Mouse (Mus musculus) heart, adult 10 weeks (tissue): ENCODE results near the gene Cd5. TPM values are rescaled to one million over a fixed set of nuclear protein-coding genes. Genes with fewer than 3 reads are reported as not detected.

ENCODE experiments used
- polyA plus RNA-seq: library from polyadenylated mRNA; stranded (reverse); fragments of 350-450 nt; fragmentation: Illumina TruSeq; extraction: RNeasy Lipid Tissue Mini Kit (QIAGEN cat#74804); gene quantifications from one replicate; pipeline ENCODE4 v1.2.3, GENCODE M21; 2014; ENCODE audit warnings: low read depth, low replicate concordance

Cd5 gene
- not detected for polyA plus RNA-seq

DNA sequence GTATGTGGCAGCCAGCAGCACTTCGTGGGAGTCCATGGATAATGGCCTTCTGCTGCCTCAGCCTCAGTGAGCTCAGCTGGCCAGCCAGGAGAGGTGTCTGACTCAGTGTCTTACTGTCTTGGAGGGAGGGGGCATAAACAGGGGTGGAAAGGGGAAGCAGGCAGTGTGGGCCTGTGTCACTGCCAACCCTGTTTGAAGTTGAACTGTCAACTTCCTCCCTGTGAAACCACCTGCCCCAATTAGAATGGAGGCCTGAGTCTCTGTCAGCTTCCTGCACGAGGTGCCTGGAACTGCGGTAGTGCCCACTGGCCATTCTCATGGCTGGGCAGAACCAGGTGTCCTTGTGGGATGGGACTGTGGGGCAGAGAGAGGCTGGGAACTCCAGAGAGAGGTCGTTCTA, at the start of gene Cd5:
Gene Cd5, minus strand, starts transcription at position 192 of the 400 bp plus-strand sequence.

DNA sequence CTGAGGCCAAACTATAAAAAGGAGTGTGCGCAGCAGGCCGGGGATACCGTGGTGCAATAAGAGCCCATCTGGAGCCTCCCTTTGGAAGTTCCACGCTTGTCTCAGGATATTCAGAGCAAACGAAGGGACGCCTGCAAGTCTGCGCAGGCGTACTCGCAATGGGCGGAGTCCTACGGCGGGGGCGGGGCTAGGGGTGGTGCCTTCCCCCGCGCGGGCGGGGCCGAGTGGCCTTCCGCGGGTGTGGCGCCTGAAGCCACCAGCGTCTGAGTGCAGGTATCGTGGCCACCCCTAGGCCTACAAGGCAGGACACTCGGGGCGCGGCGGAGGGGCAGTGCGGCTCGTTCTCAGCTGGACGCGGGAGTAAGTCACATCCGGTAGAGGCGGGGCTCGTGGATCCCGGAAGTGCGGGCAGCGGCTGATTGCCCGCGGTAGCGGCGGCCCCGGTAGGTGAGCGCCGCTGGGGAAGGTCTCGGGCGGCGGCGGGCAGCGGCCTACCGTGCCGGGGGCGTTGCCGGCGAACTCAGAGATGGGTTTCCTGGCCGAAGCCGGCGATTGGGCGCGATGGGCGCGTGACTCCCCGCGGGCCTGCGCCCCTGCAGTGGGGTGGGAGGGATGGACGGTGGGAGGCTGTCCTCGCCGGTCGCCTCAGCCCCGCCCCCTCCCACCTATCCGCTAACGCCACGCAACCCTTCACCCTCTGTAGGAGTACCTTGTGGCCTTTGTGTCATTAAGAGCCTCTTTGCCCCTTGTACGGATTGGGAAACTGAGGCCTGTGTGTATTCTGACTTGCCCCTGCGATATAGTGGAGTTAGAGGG, 50.1 kb downstream of the Cd5 start, which contains the start of gene Vps37c:
Gene Vps37c, plus strand, starts transcription at position 199 of the 816 bp plus-strand sequence.

DNA sequence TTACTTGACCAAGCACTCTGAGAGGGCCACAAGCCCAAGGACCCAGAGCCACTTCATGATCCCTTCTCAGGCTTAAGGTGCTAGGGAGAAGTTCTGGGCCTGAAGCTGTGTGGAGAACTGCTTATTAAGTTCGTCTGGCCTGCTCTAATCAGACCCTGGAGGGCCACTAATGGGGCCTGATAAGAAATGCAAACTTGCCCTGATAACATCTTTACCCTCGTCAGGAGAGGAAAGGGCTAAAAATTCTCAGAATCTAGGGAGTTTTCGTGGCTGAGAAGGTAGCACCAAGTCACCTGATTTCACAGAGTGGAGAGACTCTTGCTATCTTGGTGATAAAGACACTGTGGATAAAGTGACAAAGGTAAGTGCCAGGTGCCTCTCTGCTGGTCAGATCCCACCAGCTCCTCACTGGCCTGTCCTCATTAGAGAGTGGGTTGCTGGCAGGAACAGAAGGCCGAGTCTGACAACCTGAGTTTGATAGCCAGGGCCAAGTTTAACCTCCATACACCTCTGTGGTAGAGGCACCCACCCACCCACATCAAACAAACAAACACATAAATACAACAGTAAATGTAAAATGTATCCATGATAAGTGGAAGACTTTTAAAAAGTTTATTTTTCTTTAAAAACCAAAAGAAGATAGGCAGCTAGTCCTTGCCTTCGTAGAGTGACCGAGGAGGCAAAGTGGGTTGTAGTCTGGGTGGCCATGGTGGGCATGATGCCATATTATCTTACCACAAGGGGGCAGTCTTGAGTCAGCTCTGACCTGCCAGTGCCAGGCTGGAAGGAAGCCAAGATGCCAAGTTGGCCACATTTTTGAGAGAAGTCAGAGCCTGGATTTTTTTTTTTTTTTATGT, 60.7 kb downstream of the Cd5 start, which contains the start of gene Pga5:
Gene Pga5, minus strand, starts transcription at position 157 of the 857 bp plus-strand sequence.

Other genes with a start within 250 kb of the Cd5 start
- gene Cpsf7, start 213.7 kb downstream of the Cd5 start, polyA plus RNA-seq, result 37.0 TPM
- 69.1 TPM for gene Sdhaf2, start 212.9 kb downstream of the Cd5 start, polyA plus RNA-seq
- gene Tmem216, start 182.8 kb downstream of the Cd5 start, polyA plus RNA-seq, result 7.0 TPM
- gene Cyb561a3, start 161.8 kb downstream of the Cd5 start, polyA plus RNA-seq, result 14.1 TPM
- 4.0 TPM for gene Tmem138, start 161.6 kb downstream of the Cd5 start, polyA plus RNA-seq
- 142 TPM for gene Ddb1, start 133.7 kb downstream of the Cd5 start, polyA plus RNA-seq
- 6.9 TPM for gene Tkfc, start 133.3 kb downstream of the Cd5 start, polyA plus RNA-seq
- not detected for gene Vwce, start 104.8 kb downstream of the Cd5 start, polyA plus RNA-seq
- not detected for gene Pga5, start 60.9 kb downstream of the Cd5 start, polyA plus RNA-seq
- 25.9 TPM for gene Vps37c, start 50.3 kb downstream of the Cd5 start, polyA plus RNA-seq
- not detected for gene Cd6, start 91.1 kb upstream of the Cd5 start, polyA plus RNA-seq
- gene Slc15a3, start 100.7 kb upstream of the Cd5 start, polyA plus RNA-seq, result 3.0 TPM
- 6.8 TPM for gene Tmem132a, start 130.9 kb upstream of the Cd5 start, polyA plus RNA-seq
- gene Tmem109, start 143.0 kb upstream of the Cd5 start, polyA plus RNA-seq, result 126 TPM
- 294 TPM for gene Prpf19, start 156.2 kb upstream of the Cd5 start, polyA plus RNA-seq
- gene Zp1, start 181.6 kb upstream of the Cd5 start, polyA plus RNA-seq, result not detected
- not detected for gene Ptgdr2, start 198.2 kb upstream of the Cd5 start, polyA plus RNA-seq
- 6.2 TPM for gene Ccdc86, start 210.3 kb upstream of the Cd5 start, polyA plus RNA-seq
- gene Ms4a10, start 235.7 kb upstream of the Cd5 start, polyA plus RNA-seq, result not detected